Mouse (Mus musculus): Measurements from ENCODE around the gene Prkra.
A peak's percentile ranks its signal among the peaks of the same experiment; 100 is the strongest.

Prkra gene

DNA sequence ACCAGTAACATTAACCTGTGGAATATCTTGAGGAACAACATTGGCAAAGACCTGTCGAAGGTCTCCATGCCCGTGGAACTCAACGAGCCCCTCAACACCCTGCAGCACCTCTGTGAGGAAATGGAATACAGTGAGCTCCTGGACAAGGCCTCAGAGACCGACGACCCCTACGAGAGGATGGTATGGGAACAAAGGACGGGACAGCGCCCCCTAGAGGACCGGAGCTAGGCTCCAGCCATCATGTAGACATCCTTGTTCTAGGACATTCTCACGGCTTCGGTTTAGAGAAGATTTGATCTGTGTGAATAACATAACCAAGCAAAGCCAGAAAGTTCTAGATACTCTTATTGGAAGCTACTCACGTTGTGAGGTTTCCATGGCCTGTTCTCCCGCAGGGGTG lies 62.7 kb downstream of the Prkra start:
- peak in 1 of 2 experiments; percentile 53 for DNase-seq (ENCODE audit: inconsistent age in 2 of 2, low spot score in 1 of 2)
